Mouse (Mus musculus) limb, embryonic 15.5 days (tissue): ENCODE data around the gene Pnliprp1. TPM values are rescaled to one million over a fixed set of nuclear protein-coding genes. Genes with fewer than 3 reads are reported as not detected.

Source experiments
- ATAC-seq: fragments of 200-750 bp; cut with Nextera tagmentation; 2 replicates; pipeline ENCODE4 v1.8.0; 2017; ENCODE audit warnings: low read depth, moderate TSS enrichment; ENCODE audit not compliant: insufficient number of reproducible peaks, low FRiP score, low TSS enrichment
- H3K27ac ChIP-seq: fragments of 300-500 bp; sonication (generic); 2 replicates; pipeline ENCODE4 v1.5.1; 2015; ENCODE audit warnings: moderate library complexity, mild to moderate bottlenecking, inconsistent platforms
- H3K27me3 ChIP-seq: fragments of 300-500 bp; sonication (generic); 2 replicates; pipeline ENCODE4 v1.6.1; 2015; ENCODE audit warnings: inconsistent platforms
- H3K36me3 ChIP-seq: fragments of 300-500 bp; sonication (generic); 2 replicates; pipeline ENCODE4 v1.6.1; 2015; ENCODE audit warnings: inconsistent platforms
- H3K4me1 ChIP-seq: fragments of 300-500 bp; sonication (generic); 2 replicates; pipeline ENCODE4 v1.6.1; 2015; ENCODE audit warnings: inconsistent platforms
- H3K4me2 ChIP-seq: fragments of 300-500 bp; sonication (generic); 2 replicates; pipeline ENCODE4 v1.6.1; 2015; ENCODE audit warnings: mild to moderate bottlenecking, inconsistent platforms
- H3K4me3 ChIP-seq: fragments of 300-500 bp; sonication (generic); 2 replicates; pipeline ENCODE4 v1.5.1; 2015; ENCODE audit warnings: mild to moderate bottlenecking, inconsistent platforms
- H3K9ac ChIP-seq: fragments of 300-500 bp; sonication (generic); 2 replicates; pipeline ENCODE4 v1.6.1; 2015; ENCODE audit warnings: inconsistent platforms
- H3K9me3 ChIP-seq: fragments of 300-500 bp; sonication (generic); 2 replicates; pipeline ENCODE4 v1.6.1; 2016; ENCODE audit warnings: inconsistent platforms
- WGBS: fragments of 180-500 bp; shearing (Covaris S2); methylation state at CpG from one replicate; pipeline ENCODE4 v1.1.7; 2015; 5-methylcytosine and 5-hydroxymethylcytosine counted together
- polyA plus RNA-seq: library from polyadenylated mRNA; unstranded; fragments of >200 nt; fragmentation: Nextera tagmentation; extraction: Ambion mirVana; gene quantifications from 2 replicates; pipeline ENCODE4 v1.2.1, GENCODE M21; 2015

Pnliprp1 gene
- polyA plus RNA-seq, 1 experiment from 2014 or later = 0.93 TPM

GRCm38 (mm10) chr19:58783938-58784337 lies 55.3 kb downstream of the Pnliprp1 start:
- Histone ChIP-seq H3K36me3 (no peaks in the 10 kb centered on the region), H3K4me1 (no peaks in the 10 kb centered on the region), H3K4me2 (no peak overlapping the region), H3K27ac (no peak overlapping the region), H3K4me3 (no peak overlapping the region), H3K9ac (no peak overlapping the region), H3K27me3 (no peaks in the 10 kb centered on the region), H3K9me3 (no peaks in the 10 kb centered on the region)
- no peak for ATAC-seq
- WGBS = 60% methylated on average over 7 of the region's 7 CpGs

- WGBS = 63% methylated on average over 11 of the region's 11 CpGs
- ATAC-seq = no peak
- Histone ChIP-seq H3K4me2 (no peak overlapping the region), H3K9ac (no peak overlapping the region), H3K27ac (no peak overlapping the region), H3K36me3 (no peaks in the 10 kb centered on the region), H3K27me3 (no peaks in the 10 kb centered on the region), H3K4me1 (no peaks in the 10 kb centered on the region), H3K9me3 (no peaks in the 10 kb centered on the region), H3K4me3 (no peak overlapping the region)
Observed at GRCm38 (mm10) chr19:58789194-58789593, 60.5 kb downstream of the Pnliprp1 start.

Other genes with a start within 250 kb of the Pnliprp1 start
- gene Ccdc172, start 216.9 kb upstream of the Pnliprp1 start, polyA plus RNA-seq = not detected in 2 replicates
- not detected in 2 replicates for gene Pnlip, start 76.4 kb upstream of the Pnliprp1 start, polyA plus RNA-seq
- 0.12 TPM in 1 of 2 replicates, not detected in the other for gene Pnliprp2, start 30.8 kb downstream of the Pnliprp1 start, polyA plus RNA-seq
- gene 1700019N19Rik, start 65.6 kb downstream of the Pnliprp1 start, polyA plus RNA-seq = not detected in 2 replicates
- gene Eno4, start 214.5 kb downstream of the Pnliprp1 start, polyA plus RNA-seq = 0.16 and 0.32 TPM in 2 replicates
- gene Hspa12a, start 214.8 kb downstream of the Pnliprp1 start, polyA plus RNA-seq = 3.4 and 3.5 TPM in 2 replicates